Mouse (Mus musculus) small intestine, adult 2 months (tissue): ENCODE results near the gene Ghrh.

Experiments used
- CTCF ChIP-seq: fragments of 200-500 bp; IDR thresholded peaks from 2 replicates; pipeline ENCODE4 v1.5.1; 2012; ENCODE audit warnings: low read depth, mild to moderate bottlenecking, control low read depth, inconsistent platforms, low read length, moderate library complexity, mixed read lengths; ENCODE audit not compliant: insufficient replicate concordance, insufficient read length; ENCODE audit errors: extremely low read depth
- POLR2A ChIP-seq: fragments of 200-500 bp; IDR thresholded peaks from 2 replicates; pipeline ENCODE4 v1.6.1; 2012; ENCODE audit warnings: low read depth, mild to moderate bottlenecking, control low read depth, inconsistent platforms, low read length, moderate library complexity

DNA sequence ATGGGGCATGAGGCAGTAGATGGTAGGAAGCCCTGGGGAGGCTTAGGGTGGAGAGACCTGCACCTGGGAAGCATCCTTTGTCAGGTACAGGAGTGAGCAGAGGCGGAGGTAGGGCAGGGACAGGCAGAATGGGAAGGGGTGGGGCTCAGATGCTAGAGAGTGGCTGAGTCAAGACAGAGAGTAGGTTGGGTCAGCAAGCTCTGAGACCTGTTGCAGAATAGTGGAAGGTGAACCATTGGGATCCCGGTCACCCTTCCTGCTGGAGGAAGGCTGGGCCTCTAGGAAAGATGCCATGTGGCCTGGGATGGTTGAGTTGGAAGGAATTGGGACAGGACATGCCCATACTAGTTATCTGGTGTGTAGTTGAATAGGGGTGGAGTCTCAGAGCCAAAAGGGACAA lies 45.0 kb upstream of the Ghrh start:
- TF ChIP-seq CTCF (no peak), POLR2A (no peak)
